Mouse (Mus musculus): ENCODE measurements around the gene Wipf2. TPM values are rescaled to one million over a fixed set of nuclear protein-coding genes. Genes with fewer than 3 reads are reported as not detected.
"Not testable (repeated sequence)": the region's sequence is repeated elsewhere in the genome, so short reads cannot be mapped to it uniquely, and the experiment has no call there.

The Wipf2 gene
- polyA plus RNA-seq, 1 experiment from 2014 or later, result 5.2 TPM

DNA sequence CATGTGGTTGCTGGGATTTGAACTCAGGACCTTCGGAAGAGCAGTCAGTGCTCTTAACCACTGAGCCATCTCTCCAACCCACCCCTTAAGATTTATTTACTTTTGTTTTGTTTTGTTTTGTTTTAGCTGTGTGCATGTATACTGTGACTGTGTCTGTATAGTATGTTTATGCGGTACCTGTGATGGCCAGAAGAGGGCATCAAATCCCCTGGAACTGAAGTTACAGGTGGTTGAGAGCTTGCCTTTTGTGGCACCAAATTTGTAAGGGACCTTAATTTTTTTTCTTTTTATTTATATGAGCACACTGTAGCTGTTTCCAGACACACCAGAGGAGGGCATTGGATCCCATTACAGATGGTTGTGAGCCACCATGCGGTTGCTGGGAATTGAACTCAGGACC, 52.9 kb downstream of the Wipf2 start:
- H3K9ac ChIP-seq (replicated peaks); H3K9me3 ChIP-seq; H3K4me2 ChIP-seq (replicated peaks); ATAC-seq; H3K27ac ChIP-seq; H3K27me3 ChIP-seq; H3K4me3 ChIP-seq (replicated peaks); H3K4me1 ChIP-seq (replicated peaks): not testable (repeated sequence)
- 95% methylated on average over 3 of the region's 3 CpGs for WGBS
- peaks cover 20% of the 10 kb centered on the region for H3K36me3 ChIP-seq

DNA sequence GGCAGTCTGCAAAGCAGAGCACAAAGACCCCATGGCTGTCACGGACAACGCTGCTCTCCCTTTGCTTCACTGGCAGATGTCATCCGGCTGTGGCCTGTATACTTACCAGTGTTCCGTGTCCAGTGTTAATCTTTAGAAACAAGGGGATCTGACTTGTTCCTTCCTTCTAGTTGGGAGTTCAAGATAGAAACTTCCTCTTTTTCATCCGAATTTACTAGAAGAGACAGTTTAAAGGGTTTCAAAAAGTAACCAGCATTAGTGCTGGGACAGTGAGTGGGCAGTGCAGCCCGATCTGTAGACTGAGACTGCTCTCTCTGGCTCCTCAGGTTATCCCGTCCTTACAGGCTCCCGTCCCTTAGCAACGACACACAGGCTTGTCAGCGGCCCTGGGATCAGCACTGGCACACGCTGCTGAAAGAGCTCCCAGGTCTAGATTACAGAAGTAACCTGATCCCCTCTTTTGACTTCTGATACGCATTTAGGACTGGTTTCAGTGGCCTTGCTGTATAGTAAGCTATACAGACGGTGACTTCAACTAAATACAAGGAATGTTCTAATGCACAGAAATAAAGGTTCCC, 54.1 kb downstream of the Wipf2 start:
- no peaks in the 10 kb centered on the region for H3K27me3 ChIP-seq
- no peaks in the 10 kb centered on the region for H3K9me3 ChIP-seq
- H3K9ac ChIP-seq (replicated peaks), result 0 out of 2 replicates have a peak overlapping the region, but pooled peaks have one; percentile 39
- H3K27ac ChIP-seq, result no peak overlapping the region
- H3K36me3 ChIP-seq, result peaks cover 14% of the 10 kb centered on the region
- peaks cover 6% of the 10 kb centered on the region for H3K4me1 ChIP-seq (replicated peaks)
- H3K4me2 ChIP-seq (replicated peaks), result no peak overlapping the region
- no peak overlapping the region for H3K4me3 ChIP-seq (replicated peaks)
- WGBS, result 79% methylated on average over 13 of the region's 13 CpGs
- no peak for ATAC-seq

DNA sequence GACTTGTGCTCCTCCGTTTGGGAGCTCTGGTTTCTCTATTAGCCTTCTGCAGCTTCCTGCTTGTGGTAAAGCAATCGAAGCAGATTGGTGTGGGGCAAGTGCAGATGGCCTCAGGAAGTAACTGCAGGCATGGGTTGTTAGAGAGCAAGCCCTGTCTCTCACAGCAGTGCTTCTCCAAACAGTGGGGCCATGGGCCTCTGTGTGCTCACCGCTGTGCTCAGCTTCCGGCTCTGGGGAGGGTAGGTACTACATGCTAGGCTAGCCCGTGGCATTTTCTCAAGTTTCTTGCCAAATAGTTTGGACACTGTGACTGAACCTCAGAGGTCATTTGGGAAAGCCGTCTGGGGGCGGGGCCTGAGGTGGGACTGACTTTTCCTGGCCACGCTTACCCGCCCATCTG, 54.8 kb downstream of the Wipf2 start:
- H3K4me3 ChIP-seq (replicated peaks), result no peak overlapping the region
- H3K27ac ChIP-seq, result no peak overlapping the region
- H3K4me1 ChIP-seq (replicated peaks), result peaks cover 13% of the 10 kb centered on the region
- WGBS, result 89% methylated on average over 9 of the region's 9 CpGs
- H3K9me3 ChIP-seq, result no peaks in the 10 kb centered on the region
- peaks cover 14% of the 10 kb centered on the region for H3K36me3 ChIP-seq
- ATAC-seq, result no peak
- H3K27me3 ChIP-seq, result no peaks in the 10 kb centered on the region
- H3K9ac ChIP-seq (replicated peaks), result 0 out of 2 replicates have a peak overlapping the region, but pooled peaks have one; percentile 10
- no peak overlapping the region for H3K4me2 ChIP-seq (replicated peaks)

DNA sequence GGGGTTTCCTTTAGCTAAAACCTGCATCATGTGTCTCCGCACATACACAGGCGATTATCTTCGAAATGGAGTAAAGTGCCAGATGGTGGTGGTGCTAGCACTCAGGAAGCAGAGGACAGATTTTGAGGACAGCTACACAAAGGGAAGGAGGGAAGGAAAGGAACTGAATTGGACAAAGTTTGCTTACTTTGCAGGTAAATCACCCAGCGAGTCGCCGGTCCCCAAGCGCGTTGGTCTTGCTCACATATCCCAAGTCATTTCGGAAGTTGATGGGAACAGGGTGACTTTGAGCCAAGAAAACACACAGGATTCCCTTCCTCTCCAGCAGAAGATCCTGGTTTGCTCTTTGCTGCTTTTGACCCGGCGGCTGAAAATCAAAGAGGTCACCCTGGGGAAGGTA, 55.6 kb downstream of the Wipf2 start:
- H3K4me2 ChIP-seq (replicated peaks), result no peak overlapping the region
- H3K27me3 ChIP-seq, result no peaks in the 10 kb centered on the region
- H3K4me3 ChIP-seq (replicated peaks), result no peak overlapping the region
- ATAC-seq, result no peak
- H3K27ac ChIP-seq, result no peak overlapping the region
- H3K4me1 ChIP-seq (replicated peaks), result peaks cover 20% of the 10 kb centered on the region
- 93% methylated on average over 11 of the region's 11 CpGs for WGBS
- H3K36me3 ChIP-seq, result peaks cover 12% of the 10 kb centered on the region
- no peaks in the 10 kb centered on the region for H3K9me3 ChIP-seq
- no peak overlapping the region for H3K9ac ChIP-seq (replicated peaks)

DNA sequence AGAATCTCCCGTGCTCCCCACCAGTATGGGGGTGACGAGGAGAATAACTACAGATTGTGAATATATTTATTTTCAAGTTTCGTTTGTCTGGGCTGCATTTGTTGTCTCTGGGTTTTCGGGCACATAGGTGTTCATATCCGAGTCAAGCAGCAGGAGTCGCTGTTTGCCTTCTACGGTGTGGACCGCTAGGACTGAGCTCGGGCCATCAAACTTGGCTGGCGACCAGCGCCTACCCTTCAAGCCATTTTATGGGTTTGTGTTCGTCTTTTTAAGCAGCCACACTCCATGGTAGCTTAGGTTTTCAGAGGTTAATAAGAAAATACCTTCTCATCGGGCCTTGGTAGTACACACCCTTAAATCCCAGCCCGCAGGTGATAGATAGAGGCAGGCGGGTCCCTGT, 58.4 kb downstream of the Wipf2 start:
- WGBS, result 61% methylated on average over 15 of the region's 15 CpGs
- H3K4me2 ChIP-seq (replicated peaks); H3K27ac ChIP-seq; H3K27me3 ChIP-seq; ATAC-seq; H3K9ac ChIP-seq (replicated peaks); H3K9me3 ChIP-seq; H3K36me3 ChIP-seq; H3K4me3 ChIP-seq (replicated peaks): not testable (repeated sequence)
- peaks cover 46% of the 10 kb centered on the region for H3K4me1 ChIP-seq (replicated peaks)

DNA sequence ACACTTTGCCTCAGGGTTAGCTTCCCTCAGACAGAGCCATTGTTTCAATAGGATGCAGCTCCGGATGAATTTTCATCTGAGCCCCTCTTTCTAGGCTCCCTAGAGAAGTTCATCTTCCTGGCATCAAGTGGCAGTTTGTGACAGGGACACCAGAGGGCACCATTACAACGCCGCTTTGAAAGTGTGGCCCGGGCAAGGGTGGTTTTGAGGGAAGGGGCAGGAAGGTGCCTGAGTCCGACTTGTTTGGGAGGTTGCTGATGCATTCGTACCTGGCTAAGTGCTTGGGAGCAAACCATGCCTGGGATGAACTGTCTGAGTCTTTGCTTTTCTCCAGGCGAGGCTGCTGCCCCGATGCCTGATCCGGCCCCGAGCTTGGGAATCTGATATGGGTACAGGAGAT, 58.9 kb downstream of the Wipf2 start:
- not testable (repeated sequence) for H3K36me3 ChIP-seq; H3K4me2 ChIP-seq (replicated peaks); ATAC-seq; H3K27me3 ChIP-seq; H3K9ac ChIP-seq (replicated peaks); H3K9me3 ChIP-seq; H3K4me3 ChIP-seq (replicated peaks); H3K27ac ChIP-seq
- 62% methylated on average over 10 of the region's 10 CpGs for WGBS
- peaks cover 51% of the 10 kb centered on the region for H3K4me1 ChIP-seq (replicated peaks)

DNA sequence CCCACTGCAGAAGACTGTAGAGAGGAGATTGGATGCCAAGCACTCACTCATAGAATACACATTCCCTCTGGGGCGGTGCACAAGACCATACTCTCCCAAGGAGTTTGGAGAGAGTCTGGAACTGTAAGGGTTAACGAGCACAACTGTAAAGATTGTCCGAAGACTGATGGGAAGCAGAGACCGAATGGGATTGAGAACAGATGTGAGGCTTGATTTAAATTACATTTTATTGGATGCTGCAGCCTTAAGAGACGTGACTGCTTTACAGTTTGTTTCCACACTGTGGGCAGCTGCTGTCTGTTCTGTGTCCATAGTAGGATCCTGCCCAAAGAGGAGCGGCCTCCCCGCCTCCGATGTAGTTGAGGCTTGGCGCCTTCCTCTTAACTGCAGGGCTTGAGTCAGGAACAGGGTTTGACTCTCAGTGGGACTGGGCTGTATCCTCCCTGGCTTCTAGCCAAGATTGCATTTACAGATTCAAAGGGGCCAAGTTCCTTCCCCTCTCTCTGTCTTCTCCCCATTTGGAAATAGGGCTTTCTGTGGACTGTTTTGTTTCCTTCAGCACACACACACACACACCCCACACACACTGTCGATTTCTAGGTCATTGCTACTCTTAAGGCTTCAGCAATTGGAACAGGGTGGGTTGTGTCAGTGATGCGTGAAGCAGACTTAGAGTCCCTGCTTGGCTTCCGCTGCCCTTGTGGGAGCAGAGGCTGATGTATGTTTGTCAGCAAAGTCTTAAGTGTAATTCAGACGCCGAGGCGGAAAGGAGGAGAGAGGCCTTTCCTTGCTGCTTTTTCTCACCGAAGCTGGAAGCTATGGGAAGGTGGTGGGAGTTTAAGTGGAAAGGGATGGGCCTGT, 59.6 kb downstream of the Wipf2 start:
- H3K4me1 ChIP-seq (replicated peaks), result peaks cover 58% of the 10 kb centered on the region

DNA sequence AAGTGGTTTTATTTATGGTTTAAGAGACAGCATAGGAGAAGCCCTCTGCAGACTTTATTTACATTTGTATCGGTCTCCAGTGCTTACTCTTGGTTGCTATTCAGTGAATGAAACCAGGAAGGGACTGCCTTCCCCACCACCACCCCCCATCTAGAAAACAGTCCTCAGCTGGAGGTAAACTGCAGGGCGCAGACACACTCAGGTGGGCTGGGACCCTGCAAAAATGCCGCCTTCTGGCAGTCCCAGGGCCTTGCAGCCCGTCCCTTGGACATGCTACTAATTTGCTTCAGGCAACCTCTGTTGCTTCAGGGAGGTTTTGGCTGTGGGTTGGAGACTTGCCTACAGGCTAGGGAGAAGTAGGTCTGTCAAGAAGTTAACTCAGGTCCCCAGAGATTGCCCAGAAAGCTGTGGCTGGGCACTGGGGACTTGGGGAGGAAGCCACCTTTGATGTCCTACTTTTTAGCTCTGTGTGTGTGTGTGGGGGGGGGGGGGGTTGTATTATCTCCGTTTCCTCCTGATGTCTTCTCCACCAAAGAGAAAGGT, 61.3 kb downstream of the Wipf2 start:
- Histone ChIP-seq H3K9me3 (no peaks in the 10 kb centered on the region), H3K4me1 (replicated peaks) (peaks cover 75% of the 10 kb centered on the region), H3K4me3 (replicated peaks) (no peak overlapping the region), H3K27ac (peak overlapping the region; percentile 75), H3K9ac (replicated peaks) (0 out of 2 replicates have a peak overlapping the region, but pooled peaks have one; percentile 19), H3K27me3 (0 out of 2 replicates have a peak, but pooled peaks cover 2% of the 10 kb centered on the region), H3K36me3 (no peaks in the 10 kb centered on the region), H3K4me2 (replicated peaks) (no peak overlapping the region)
- 38% methylated on average over 5 of the region's 5 CpGs for WGBS
- ATAC-seq, result no peak

More for the DNA sequence above, 59.6 kb downstream of the Wipf2 start:
- H3K4me2 ChIP-seq (replicated peaks); ATAC-seq; H3K9me3 ChIP-seq; H3K27me3 ChIP-seq; H3K27ac ChIP-seq; H3K36me3 ChIP-seq; H3K4me3 ChIP-seq (replicated peaks); H3K9ac ChIP-seq (replicated peaks): not testable (repeated sequence)
- WGBS, result 63% methylated on average over 16 of the region's 16 CpGs

DNA sequence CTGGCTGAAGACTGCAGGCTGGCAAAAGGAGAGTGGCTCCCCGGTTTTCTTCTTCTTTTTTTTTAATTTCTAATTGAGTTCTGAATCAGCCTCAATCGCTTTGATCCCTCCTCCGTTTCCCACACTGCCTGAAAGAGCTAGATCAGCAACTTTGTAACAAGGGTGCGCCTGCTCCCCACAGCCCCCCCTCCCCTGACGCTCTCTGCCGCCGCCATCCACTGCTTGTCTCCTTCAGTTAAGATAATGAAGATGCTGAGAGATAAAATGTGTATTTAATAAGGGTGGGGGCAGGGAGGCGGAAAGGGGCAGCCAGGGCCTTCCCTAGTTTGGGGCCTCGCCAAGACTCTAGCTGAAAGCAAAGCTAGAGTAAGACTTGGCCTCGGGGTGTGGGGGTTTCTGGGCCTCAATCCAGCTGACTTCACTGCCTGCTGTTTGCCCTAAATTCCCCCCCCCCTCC, 61.9 kb downstream of the Wipf2 start:
- no peak overlapping the region for H3K4me3 ChIP-seq (replicated peaks)
- H3K9ac ChIP-seq (replicated peaks), result peak overlapping the region; percentile 19; the same call in 1 of the 2 replicates
- 5% methylated on average over 10 of the region's 10 CpGs for WGBS
- no peaks in the 10 kb centered on the region for H3K9me3 ChIP-seq
- H3K4me1 ChIP-seq (replicated peaks), result peaks cover 80% of the 10 kb centered on the region
- peak overlapping the region; percentile 33 for H3K4me2 ChIP-seq (replicated peaks)
- 0 out of 2 replicates have a peak, but pooled peaks cover 2% of the 10 kb centered on the region for H3K27me3 ChIP-seq
- peak; percentile 19; the same call in 1 of the 2 replicates for ATAC-seq
- H3K27ac ChIP-seq, result peak overlapping the region; percentile 75
- H3K36me3 ChIP-seq, result no peaks in the 10 kb centered on the region

DNA sequence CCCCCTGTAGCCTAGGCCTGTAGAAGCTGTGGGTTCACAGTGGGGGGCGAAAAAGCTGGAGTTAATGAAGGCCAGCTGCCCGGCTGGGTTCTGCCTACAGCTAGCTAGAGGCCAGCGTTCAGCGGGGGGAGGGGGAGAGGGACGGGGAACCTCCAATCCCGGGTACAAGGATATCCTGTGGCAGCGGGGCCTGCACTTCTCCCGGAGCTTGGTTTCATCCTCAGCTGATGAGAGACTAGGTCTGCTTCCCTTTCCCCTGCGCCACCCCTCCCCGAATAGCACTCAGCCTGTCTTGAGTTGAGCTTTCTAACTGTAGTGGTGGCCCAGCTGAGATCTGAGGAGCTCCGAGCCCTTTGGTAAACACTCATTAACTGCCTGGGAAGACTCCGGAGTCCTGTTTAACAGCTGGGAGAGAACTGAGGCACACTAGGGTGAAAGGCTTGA, 62.5 kb downstream of the Wipf2 start:
- peak overlapping the region; percentile 19; the same call in 1 of the 2 replicates for H3K9ac ChIP-seq (replicated peaks)
- ATAC-seq, result peak; percentile 53
- peak overlapping the region; percentile 75 for H3K27ac ChIP-seq
- 0 out of 2 replicates have a peak, but pooled peaks cover 2% of the 10 kb centered on the region for H3K27me3 ChIP-seq
- no peaks in the 10 kb centered on the region for H3K9me3 ChIP-seq
- 7% methylated on average over 12 of the region's 12 CpGs for WGBS
- peak overlapping the region; percentile 33 for H3K4me2 ChIP-seq (replicated peaks)
- no peak overlapping the region for H3K4me3 ChIP-seq (replicated peaks)
- no peaks in the 10 kb centered on the region for H3K36me3 ChIP-seq
- peaks cover 86% of the 10 kb centered on the region for H3K4me1 ChIP-seq (replicated peaks)

DNA sequence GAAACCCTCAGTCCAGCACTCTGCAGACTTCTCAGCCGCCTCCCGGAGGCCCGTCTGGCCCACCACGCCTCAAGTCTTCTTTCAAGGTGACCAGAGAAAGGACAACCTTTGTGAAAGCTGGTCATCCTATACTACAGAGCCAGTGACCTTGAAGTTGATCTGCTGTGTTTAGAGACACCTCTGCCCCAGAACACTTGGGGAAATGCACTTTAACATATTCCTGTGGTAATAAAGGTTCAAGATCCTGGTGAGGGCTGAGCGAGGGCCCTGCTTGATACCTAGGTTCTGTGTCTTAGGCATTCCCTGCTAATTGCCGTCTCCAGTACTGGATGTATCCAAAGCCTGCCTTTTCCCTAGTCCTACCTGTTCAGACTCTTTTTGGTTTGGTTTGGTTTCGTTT, 63.1 kb downstream of the Wipf2 start:
- Histone ChIP-seq H3K9ac (replicated peaks) (peak overlapping the region; percentile 19; the same call in 1 of the 2 replicates), H3K4me2 (replicated peaks) (no peak overlapping the region), H3K9me3 (no peaks in the 10 kb centered on the region), H3K4me1 (replicated peaks) (peaks cover 93% of the 10 kb centered on the region), H3K36me3 (no peaks in the 10 kb centered on the region), H3K4me3 (replicated peaks) (no peak overlapping the region), H3K27ac (peak overlapping the region; percentile 75; the same call in 1 of the 2 replicates), H3K27me3 (0 out of 2 replicates have a peak, but pooled peaks cover 2% of the 10 kb centered on the region)
- 69% methylated on average over 7 of the region's 7 CpGs for WGBS
- no peak for ATAC-seq
